Mouse (Mus musculus) megakaryocyte, adult 5-6 weeks (primary cell): ENCODE results near the gene Sars2. TPM values are rescaled to one million over a fixed set of nuclear protein-coding genes. Genes with fewer than 3 reads are reported as not detected.
"Not testable (repeated sequence)": the region's sequence is repeated elsewhere in the genome, so short reads cannot be mapped to it uniquely, and the experiment has no call there.

Source experiments
- ATAC-seq: 2 replicates; pipeline ENCODE4 v1.8.0; 2016; ENCODE audit warnings: mild to moderate bottlenecking, inconsistent platforms; ENCODE audit not compliant: poor library complexity, severe bottlenecking
- total RNA-seq, 2 experiments: library from RNA; stranded (forward) in 1 of 2; stranded (reverse) in 1 of 2; fragments of 153-499, 151-499 nt in 1 of 2; fragments of 221-1000, 200-1000 nt in 1 of 2; gene quantifications; 2 replicates each; pipeline versions ENCODE4 v1.2.3 to v1.2.4; 2015 to 2017

Gene Sars2
- 4.8 and 4.9 TPM in 2 replicates for total RNA-seq (2015)
- total RNA-seq (2017): 5.6 and 6.9 TPM in 2 replicates

GRCm38 (mm10) chr7:28741709-28742438 is at the start of gene Sars2, which contains the start of gene Mrps12:
TSS of gene Sars2 (plus strand) at chr7:28741992.
TSS of gene Mrps12 (minus strand) at chr7:28741820.
- ATAC-seq: peak; percentile 97

- no peak for ATAC-seq
Measured at GRCm38 (mm10) chr7:28692545-28693320, 49.1 kb upstream of the Sars2 start, which contains the start of gene Fbxo27. TSS of gene Fbxo27 (plus strand) at chr7:28692849.

- peak; percentile 92 for ATAC-seq
Measured at GRCm38 (mm10) chr7:28693321-28693966, 48.3 kb upstream of the Sars2 start.

DNA sequence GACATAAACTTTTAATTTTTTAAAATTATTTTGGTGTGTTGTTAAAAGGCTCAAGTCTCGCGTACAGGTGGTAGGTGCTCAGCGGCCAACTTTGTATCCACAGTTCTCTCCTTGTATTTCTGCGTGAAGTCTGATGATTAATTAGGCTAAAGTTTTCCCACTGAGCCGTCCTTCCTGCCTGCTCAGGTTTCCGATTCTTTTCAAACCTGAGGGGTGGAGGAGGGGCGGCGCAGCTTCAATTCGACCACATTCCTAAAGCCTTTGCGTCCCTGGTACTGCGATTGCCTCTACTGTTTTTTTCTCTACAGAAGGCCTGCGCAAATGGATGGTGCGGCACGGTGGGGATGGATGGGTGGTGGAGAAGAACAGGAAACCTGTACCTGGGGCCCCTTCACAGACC is 47.4 kb upstream of the Sars2 start:
- no peak for ATAC-seq

DNA sequence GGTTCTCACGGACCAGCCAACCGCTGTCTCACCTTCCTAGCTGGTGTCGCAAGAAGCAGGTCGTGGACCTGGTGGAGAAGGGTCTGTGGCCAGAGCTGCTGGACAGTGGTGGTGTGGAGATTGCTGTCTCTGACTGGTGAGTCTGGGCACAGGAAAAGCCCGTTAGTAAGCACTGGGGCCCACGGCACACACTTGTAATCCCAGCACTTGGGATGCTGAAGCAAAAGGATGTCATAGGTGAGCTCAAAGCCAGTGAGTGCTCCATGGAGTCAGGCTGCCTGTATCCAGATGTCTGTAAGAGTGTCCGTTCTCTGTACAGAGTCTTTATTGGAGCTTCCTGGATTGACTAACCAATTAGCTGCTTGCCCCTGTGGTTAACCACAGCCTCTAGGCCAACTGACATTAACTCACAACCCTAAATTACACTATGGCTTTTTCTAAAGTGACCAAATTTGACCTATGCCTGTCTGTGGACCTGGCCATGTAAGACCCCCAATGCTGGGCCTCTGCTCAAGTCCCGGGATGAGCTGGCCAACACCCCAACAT is 46.8 kb upstream of the Sars2 start:
- peak; percentile 31 for ATAC-seq

DNA sequence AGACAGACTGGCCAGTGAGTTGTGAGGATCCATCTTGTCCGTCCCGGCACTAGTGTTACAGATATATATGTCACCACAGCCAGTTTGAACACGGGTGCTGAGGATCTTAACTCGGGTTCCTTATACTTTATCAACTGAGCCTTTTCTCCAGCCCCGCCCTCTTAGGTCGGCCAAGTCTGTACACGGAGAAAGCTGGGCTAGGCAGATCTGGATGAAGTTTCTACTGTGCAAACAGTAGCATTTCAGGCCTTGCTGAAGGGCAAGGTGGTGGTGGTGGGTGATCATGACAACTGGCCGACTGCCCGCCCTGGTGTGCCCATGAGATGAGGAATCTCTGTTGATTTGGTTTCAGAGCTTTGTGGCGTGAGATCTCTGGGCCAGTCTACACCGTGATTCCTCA is 44.5 kb upstream of the Sars2 start:
- no peak for ATAC-seq

GRCm38 (mm10) chr7:28700269-28700668 is 41.5 kb upstream of the Sars2 start:
- no peak for ATAC-seq

DNA sequence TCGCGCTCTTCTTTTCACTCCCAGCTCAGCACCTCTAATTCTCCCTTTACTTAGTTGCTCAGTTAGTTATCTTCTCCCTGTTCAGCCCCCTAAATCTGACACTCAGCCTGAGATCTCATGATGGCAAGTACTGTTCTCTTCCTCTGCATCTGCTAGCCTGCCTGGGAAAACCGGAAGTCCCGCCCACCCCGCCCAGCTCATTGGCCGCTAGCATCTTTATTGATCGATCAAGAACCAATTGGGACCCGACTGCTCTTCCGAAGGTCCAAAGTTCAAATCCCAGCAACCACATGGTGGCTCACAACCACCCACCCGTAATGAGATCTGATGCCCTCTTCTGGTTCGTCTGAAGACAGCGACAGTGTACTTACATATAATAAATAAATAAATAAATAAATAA is 40.5 kb upstream of the Sars2 start:
- not testable (repeated sequence) for ATAC-seq

GRCm38 (mm10) chr7:28702601-28703143 is 39.1 kb upstream of the Sars2 start:
- ATAC-seq: peak; percentile 78

DNA sequence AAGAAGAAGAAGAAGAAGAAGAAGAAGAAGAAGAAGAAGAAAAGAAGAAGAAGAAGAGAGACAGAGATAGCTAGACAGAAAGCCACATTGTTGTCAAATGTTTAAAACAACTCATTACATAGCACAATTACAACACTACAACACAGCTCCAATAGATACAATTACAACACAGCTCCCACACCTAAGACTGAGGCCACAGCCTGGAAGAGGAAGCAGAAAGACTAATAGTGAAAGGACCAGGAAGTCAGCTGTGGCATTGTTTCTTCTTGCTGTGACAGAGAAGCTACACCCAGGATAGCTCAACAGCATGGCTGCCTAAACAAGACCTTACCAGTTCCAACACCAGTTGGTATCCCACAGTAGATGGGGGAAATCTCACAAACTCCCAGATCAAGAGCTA is 32.3 kb upstream of the Sars2 start:
- peak; percentile 90 for ATAC-seq

DNA sequence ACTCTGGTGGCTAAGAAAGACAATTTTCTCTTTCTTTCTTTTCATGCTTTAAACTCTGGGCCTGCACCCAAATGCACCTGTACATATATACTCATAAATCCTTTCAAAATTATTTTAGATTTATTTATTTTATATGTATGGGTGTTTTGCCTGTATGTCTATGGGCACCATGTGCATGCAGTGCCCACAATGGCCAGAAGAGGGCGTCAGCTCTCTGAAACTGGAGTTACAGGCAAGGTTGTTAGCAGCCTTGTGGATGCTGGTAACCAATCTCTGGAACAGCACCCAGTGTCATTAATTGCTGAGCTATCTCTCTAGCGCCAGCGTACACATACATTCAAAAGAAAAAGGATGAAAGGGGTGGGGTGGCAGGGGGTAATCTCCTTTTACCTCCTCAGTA is 30.8 kb upstream of the Sars2 start:
- ATAC-seq: no peak

- no peak for ATAC-seq
Measured at GRCm38 (mm10) chr7:28714667-28715066, 27.1 kb upstream of the Sars2 start.

DNA sequence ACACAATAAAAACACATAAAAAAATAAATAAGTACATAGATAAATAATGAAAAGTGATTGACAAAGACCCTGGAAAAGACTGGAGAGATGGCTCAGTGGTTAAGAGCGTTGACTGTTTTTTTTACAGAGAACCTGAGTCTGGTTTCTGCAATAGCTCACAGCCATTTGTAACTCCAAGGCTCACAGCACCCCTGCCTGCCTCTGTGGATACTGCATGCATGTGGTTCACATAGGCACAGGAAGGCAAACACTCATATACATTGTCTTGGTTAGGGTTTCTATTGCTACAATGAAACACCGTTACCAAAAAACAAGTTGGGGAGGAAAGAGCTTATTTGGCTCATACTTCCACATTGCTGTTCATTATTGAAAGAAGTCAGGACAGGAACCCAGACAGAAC is 26.2 kb upstream of the Sars2 start:
- no peak for ATAC-seq

- ATAC-seq: peak; percentile 89
Measured at GRCm38 (mm10) chr7:28716590-28717281, 25.1 kb upstream of the Sars2 start, which contains the start of gene Fbxo17. TSS of gene Fbxo17 (plus strand) at chr7:28716804.

DNA sequence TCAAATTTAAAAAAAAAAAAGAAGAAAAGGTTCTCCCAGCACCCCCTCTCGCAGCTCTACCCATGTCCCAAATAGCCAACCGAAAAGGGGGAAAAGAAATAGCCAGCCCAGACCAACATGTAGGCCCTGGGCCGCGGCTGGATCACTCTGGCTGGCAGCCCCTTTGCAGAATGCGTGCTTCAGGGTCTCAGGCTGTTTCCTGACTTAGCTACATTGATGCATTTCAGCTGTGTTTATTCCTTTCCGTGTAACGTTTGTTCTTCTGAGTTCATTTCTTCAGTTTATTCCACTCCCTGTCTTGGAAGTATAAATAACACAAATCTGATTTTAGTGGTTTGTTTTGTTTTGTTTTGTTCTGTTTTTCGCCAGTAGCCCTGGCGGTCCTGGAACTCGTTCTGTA is 24.1 kb upstream of the Sars2 start:
- ATAC-seq: no peak

DNA sequence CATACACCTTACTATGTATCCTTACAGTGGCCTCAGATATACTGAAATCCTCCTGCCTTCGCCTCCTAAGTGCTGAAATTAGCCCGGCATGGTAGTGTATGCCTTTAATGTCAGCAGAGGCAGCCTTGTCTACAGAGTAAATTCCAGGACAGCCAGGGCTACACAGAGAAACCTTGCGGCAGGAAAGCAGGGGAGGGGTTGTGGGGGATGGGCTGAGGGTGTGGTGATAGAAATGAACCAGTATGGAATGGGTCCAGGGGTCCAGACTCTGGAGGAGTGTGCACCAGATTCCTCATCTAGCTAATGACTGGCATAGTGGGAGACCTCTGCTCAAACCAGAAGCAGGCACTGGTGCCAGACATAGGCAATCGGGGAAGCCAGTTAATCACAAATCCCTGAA is 22.6 kb upstream of the Sars2 start:
- ATAC-seq: no peak

GRCm38 (mm10) chr7:28719650-28720049 is 22.1 kb upstream of the Sars2 start:
- no peak for ATAC-seq

DNA sequence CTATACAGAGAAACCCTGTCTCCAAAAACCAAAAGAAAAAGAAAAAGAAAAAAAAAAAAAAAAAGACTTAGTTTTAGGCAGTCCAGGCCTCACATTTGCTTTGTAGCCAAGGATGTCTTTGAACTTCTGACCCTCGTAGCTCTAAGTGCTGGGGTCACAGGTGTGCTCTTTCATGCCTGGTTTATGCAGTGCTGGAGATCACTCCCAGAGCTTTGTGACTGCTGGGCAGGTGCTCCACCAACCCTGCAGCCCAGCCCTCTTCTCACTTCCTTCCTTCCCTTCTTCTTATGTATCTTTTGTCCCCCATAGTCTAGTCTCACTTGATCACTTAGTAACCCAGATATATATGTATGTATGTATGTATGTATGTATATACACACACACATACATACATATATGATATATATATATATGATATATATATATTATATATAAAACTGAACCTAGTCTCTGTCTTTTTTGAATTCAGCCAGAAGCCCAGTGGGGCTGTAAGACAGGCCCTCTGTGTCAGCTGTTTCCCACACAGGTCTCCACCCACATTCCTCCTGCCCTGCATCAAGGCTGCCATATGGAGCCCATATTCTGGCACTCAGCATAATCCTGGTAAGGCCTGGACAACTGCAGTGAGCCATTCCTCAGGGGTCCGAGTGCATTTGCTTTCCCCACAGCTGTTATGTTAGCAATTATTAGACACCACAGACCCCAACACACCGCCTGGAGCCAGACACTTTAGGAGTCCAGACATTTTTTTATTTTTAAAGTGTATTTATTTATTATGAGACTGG is 20.8 kb upstream of the Sars2 start:
- ATAC-seq: no peak

DNA sequence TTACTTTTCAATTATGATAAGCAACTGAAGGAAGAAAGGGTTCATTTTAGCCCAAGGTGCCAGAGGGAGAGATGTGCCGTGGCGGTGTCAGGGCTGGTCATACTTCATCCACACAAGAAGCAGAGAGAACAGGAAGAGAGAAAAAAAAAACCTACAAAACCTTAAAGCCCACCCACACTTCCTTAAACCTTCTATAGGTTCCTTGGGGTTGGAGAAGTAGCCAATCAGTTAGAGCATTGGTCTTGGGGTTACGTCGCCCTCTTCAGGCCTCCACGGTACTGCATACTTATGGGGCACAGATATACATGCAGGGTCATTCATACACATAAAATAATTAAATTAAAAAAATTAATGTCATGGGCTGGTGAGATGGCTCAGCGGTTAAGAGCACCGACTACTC is 19.7 kb upstream of the Sars2 start:
- ATAC-seq: peak; percentile 40; the same call in 1 of the 2 replicates
